Mouse (Mus musculus): ENCODE measurements around the gene Sgk1. TPM values are rescaled to one million over a fixed set of nuclear protein-coding genes. Genes with fewer than 3 reads are reported as not detected.

Sgk1 gene
- polyA plus RNA-seq, 1 experiment from 2014 or later = 41.4 TPM

DNA sequence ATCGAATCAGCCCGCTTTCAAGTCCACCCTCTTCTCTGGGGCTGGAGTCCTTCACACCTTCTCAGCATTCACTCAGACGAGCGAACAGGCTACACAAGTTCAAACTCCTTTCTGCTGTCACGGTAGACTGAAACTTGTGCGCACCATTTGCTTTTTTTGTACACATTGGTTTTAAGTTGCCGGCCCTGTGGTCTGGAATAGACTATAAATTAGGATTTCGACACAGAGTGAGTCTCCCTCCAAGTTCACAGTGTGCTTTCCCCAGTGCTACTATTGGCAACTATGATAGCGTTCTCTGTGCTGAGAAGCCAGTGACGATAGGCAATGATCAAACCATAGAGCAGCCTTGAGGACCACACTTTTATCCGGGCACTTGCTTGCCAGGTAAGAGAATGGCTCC, 91.7 kb downstream of the Sgk1 start:
- H3K27ac ChIP-seq = no peak overlapping the region
- H3K27me3 ChIP-seq (ENCODE audit: control insufficient read depth, insufficient read depth, low read length) = no peaks in the 10 kb centered on the region
- 91% methylated on average over 11 of the region's 11 CpGs for WGBS
- H3K9me3 ChIP-seq (ENCODE audit: control insufficient read depth, low read length) = no peaks in the 10 kb centered on the region
- no peak overlapping the region for H3K4me2 ChIP-seq (replicated peaks)
- no peak overlapping the region for H3K9ac ChIP-seq
- DNase-seq (ENCODE audit: low spot score) (no peak), ATAC-seq (ENCODE audit: low FRiP score) (no peak)
- H3K36me3 ChIP-seq (replicated peaks; ENCODE audit: control insufficient read depth, insufficient read depth) = 0 out of 2 replicates have a peak, but pooled peaks cover 6% of the 10 kb centered on the region
- H3K4me1 ChIP-seq (replicated peaks; ENCODE audit: control insufficient read depth, insufficient read depth, low read length) = no peaks in the 10 kb centered on the region
- H3K4me3 ChIP-seq (replicated peaks; ENCODE audit: low read length) = no peak overlapping the region

DNA sequence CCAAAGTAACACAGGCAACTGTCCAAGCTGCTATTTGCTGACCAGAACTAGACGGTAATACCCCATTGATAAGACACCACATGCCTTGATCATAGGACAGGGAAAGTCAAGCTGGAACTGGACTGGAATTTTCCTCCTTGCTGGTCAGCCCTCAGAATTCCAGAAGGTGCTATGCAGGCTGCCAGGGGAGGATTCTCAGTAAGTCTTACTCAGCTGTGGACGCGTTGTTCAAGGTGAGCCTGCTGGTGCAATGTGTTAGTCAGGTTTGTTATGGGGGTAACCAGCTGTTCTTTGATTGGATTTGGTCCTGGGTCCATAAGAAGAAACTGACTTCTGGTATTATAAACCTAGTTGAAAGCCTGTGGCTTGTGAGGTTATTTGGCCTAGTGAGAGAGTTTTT, 92.8 kb downstream of the Sgk1 start:
- H3K36me3 ChIP-seq (replicated peaks; ENCODE audit: control insufficient read depth, insufficient read depth) = 0 out of 2 replicates have a peak, but pooled peaks cover under 1% of the 10 kb centered on the region
- 92% methylated on average over 3 of the region's 3 CpGs for WGBS
- no peak for ATAC-seq (ENCODE audit: low FRiP score)

DNA sequence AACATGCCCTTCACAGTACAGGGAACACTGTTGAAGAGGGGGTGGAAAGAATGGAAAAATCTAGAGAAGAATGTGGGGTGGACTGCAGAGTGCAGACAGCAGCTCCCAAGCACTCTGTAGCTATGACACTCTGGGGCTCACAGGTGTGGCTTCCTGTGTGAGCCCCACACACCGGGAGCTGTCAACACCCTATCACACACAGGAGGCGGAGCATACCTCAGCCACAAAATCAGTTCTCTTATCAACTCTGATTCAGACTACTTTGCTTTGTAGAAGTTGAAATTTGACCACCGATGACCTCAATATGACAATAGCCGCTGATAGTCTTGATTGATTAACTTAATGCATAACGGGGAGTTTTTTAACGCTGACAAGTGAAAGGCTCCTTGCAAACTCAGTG, 93.4 kb downstream of the Sgk1 start:
- H3K27ac ChIP-seq = no peak overlapping the region
- H3K36me3 ChIP-seq (replicated peaks; ENCODE audit: control insufficient read depth, insufficient read depth) = no peaks in the 10 kb centered on the region
- H3K4me1 ChIP-seq (replicated peaks; ENCODE audit: control insufficient read depth, insufficient read depth, low read length) = no peaks in the 10 kb centered on the region
- no peak overlapping the region for H3K9ac ChIP-seq
- H3K4me2 ChIP-seq (replicated peaks) = no peak overlapping the region
- no peaks in the 10 kb centered on the region for H3K27me3 ChIP-seq (ENCODE audit: control insufficient read depth, insufficient read depth, low read length)
- 90% methylated on average over 6 of the region's 6 CpGs for WGBS
- no peaks in the 10 kb centered on the region for H3K9me3 ChIP-seq (ENCODE audit: control insufficient read depth, low read length)
- no peak overlapping the region for H3K4me3 ChIP-seq (replicated peaks; ENCODE audit: low read length)
- no peak for DNase-seq (ENCODE audit: low spot score)
- ATAC-seq (ENCODE audit: low FRiP score) = no peak

More for the DNA sequence above, 92.8 kb downstream of the Sgk1 start:
- H3K27ac ChIP-seq = no peak overlapping the region
- no peak overlapping the region for H3K9ac ChIP-seq
- no peaks in the 10 kb centered on the region for H3K27me3 ChIP-seq (ENCODE audit: control insufficient read depth, insufficient read depth, low read length)
- no peak overlapping the region for H3K4me3 ChIP-seq (replicated peaks; ENCODE audit: low read length)
- H3K4me2 ChIP-seq (replicated peaks) = no peak overlapping the region
- no peak for DNase-seq (ENCODE audit: low spot score)
- no peaks in the 10 kb centered on the region for H3K4me1 ChIP-seq (replicated peaks; ENCODE audit: control insufficient read depth, insufficient read depth, low read length)
- H3K9me3 ChIP-seq (ENCODE audit: control insufficient read depth, low read length) = no peaks in the 10 kb centered on the region

GRCm38 (mm10) chr10:21976253-21976652, 94.3 kb downstream of the Sgk1 start:
- no peak for DNase-seq (ENCODE audit: low spot score)
- H3K9me3 ChIP-seq (ENCODE audit: control insufficient read depth, low read length) = no peaks in the 10 kb centered on the region
- H3K4me2 ChIP-seq (replicated peaks) = no peak overlapping the region
- no peak overlapping the region for H3K27ac ChIP-seq
- 95% methylated on average over 5 of the region's 5 CpGs for WGBS
- H3K36me3 ChIP-seq (replicated peaks; ENCODE audit: control insufficient read depth, insufficient read depth) = no peaks in the 10 kb centered on the region
- no peak for ATAC-seq (ENCODE audit: low FRiP score)
- H3K9ac ChIP-seq = no peak overlapping the region
- no peaks in the 10 kb centered on the region for H3K27me3 ChIP-seq (ENCODE audit: control insufficient read depth, insufficient read depth, low read length)
- no peaks in the 10 kb centered on the region for H3K4me1 ChIP-seq (replicated peaks; ENCODE audit: control insufficient read depth, insufficient read depth, low read length)
- H3K4me3 ChIP-seq (replicated peaks; ENCODE audit: low read length) = no peak overlapping the region

DNA sequence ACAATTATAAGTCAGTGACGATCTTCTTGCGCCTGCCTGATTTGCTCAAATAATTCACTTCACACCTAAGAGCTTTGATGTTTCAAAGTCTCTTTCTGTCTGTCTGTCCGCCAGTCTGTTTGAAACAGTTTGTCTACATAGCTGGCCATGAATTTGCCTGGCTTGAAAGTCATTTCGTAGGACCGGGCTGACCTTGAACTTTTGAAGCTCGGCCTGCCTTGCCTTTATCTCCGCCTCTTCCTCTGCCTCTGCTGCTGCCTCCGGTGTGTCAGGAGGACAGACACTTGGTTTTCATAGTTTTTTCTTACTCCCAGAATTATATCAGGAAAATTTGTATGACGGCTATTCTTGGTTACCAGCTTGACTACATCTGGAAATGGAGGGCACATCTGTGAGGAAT, 96.4 kb downstream of the Sgk1 start:
- Histone ChIP-seq H3K27ac (no peak overlapping the region), H3K4me2 (replicated peaks) (no peak overlapping the region), H3K4me1 (replicated peaks; ENCODE audit: control insufficient read depth, insufficient read depth, low read length) (no peaks in the 10 kb centered on the region), H3K4me3 (replicated peaks; ENCODE audit: low read length) (no peak overlapping the region), H3K36me3 (replicated peaks; ENCODE audit: control insufficient read depth, insufficient read depth) (no peaks in the 10 kb centered on the region), H3K9me3 (ENCODE audit: control insufficient read depth, low read length) (no peaks in the 10 kb centered on the region), H3K9ac (no peak overlapping the region), H3K27me3 (ENCODE audit: control insufficient read depth, insufficient read depth, low read length) (no peaks in the 10 kb centered on the region)
- 92% methylated on average over 9 of the region's 9 CpGs for WGBS
- ATAC-seq (ENCODE audit: low FRiP score) = no peak
- no peak for DNase-seq (ENCODE audit: low spot score)

GRCm38 (mm10) chr10:21979286-21979965, 97.4 kb downstream of the Sgk1 start:
- ATAC-seq (ENCODE audit: low FRiP score) (no peak), DNase-seq (ENCODE audit: low spot score) (no peak)
- Histone ChIP-seq H3K27me3 (ENCODE audit: control insufficient read depth, insufficient read depth, low read length) (no peaks in the 10 kb centered on the region), H3K27ac (no peak overlapping the region), H3K9me3 (ENCODE audit: control insufficient read depth, low read length) (no peaks in the 10 kb centered on the region), H3K4me1 (replicated peaks; ENCODE audit: control insufficient read depth, insufficient read depth, low read length) (no peaks in the 10 kb centered on the region), H3K36me3 (replicated peaks; ENCODE audit: control insufficient read depth, insufficient read depth) (no peaks in the 10 kb centered on the region), H3K4me2 (replicated peaks) (no peak overlapping the region), H3K4me3 (replicated peaks; ENCODE audit: low read length) (no peak overlapping the region), H3K9ac (no peak overlapping the region)
- 92% methylated on average over 5 of the region's 5 CpGs for WGBS

DNA sequence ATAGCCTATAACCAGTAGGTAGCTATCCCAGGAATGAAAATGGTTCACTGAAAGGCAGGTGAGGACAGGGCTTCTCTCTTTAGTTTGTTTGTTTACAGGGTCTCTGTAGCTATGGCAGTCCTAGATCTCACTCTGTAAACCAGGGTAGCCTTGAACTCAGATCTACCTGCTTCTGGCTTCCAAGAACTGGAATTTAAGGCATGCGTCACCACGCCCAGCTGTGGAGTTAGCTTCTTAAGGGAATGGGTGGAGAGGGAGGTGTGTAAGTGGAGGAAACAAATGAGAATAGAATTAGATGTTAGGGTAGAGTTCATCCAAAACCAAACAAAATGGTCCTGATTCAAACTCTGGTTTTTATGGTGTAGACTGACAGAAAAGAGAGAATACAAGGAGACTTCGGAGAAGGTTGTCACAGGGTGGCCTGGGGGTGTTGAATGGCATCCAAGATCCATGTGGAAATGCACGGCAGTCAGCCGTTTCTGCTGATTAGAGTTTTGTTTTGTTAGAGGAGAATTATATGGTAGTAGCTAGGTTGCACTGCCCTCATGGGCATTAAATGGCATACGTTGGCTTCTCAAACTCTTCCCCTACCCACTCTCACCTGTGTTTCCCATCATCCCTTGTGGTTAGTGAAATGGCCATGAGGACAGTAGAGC, 98.9 kb downstream of the Sgk1 start:
- Histone ChIP-seq H3K27me3 (ENCODE audit: control insufficient read depth, insufficient read depth, low read length) (no peaks in the 10 kb centered on the region), H3K4me1 (replicated peaks; ENCODE audit: control insufficient read depth, insufficient read depth, low read length) (no peaks in the 10 kb centered on the region), H3K9me3 (ENCODE audit: control insufficient read depth, low read length) (no peaks in the 10 kb centered on the region), H3K4me3 (replicated peaks; ENCODE audit: low read length) (no peak overlapping the region), H3K9ac (no peak overlapping the region), H3K4me2 (replicated peaks) (no peak overlapping the region), H3K36me3 (replicated peaks; ENCODE audit: control insufficient read depth, insufficient read depth) (no peaks in the 10 kb centered on the region), H3K27ac (no peak overlapping the region)
- 87% methylated on average over 6 of the region's 6 CpGs for WGBS
- no peak for ATAC-seq (ENCODE audit: low FRiP score)
- DNase-seq (ENCODE audit: low spot score) = no peak

DNA sequence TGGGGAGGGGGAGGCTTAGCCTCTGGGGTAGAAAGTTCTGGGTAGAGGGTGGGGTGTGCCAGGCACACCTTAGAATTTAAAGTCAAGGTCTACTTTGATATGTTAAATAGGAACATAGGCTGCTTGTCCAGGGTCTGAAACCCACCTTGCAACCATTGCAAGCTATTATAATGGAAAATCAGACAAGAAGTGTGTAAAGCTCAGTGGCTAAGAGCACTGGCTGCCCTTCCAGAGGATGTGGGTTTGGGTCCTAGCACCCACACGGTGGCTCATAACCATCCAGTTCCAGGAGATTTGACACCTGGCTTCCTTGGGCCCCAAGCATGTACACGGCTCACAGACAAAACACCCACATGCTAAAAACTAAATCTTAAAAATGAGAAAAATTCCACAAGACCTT, 100.3 kb downstream of the Sgk1 start:
- H3K4me2 ChIP-seq (replicated peaks) = no peak overlapping the region
- no peaks in the 10 kb centered on the region for H3K9me3 ChIP-seq (ENCODE audit: control insufficient read depth, low read length)
- no peaks in the 10 kb centered on the region for H3K36me3 ChIP-seq (replicated peaks; ENCODE audit: control insufficient read depth, insufficient read depth)
- no peak overlapping the region for H3K4me3 ChIP-seq (replicated peaks; ENCODE audit: low read length)
- H3K27me3 ChIP-seq (ENCODE audit: control insufficient read depth, insufficient read depth, low read length) = no peaks in the 10 kb centered on the region
- 93% methylated on average over 2 of the region's 2 CpGs for WGBS
- H3K27ac ChIP-seq = no peak overlapping the region
- H3K9ac ChIP-seq = no peak overlapping the region
- ATAC-seq (ENCODE audit: low FRiP score) (no peak), DNase-seq (ENCODE audit: low spot score) (no peak)
- no peaks in the 10 kb centered on the region for H3K4me1 ChIP-seq (replicated peaks; ENCODE audit: control insufficient read depth, insufficient read depth, low read length)

GRCm38 (mm10) chr10:21988489-21988888, 106.5 kb downstream of the Sgk1 start:
- Histone ChIP-seq H3K4me1 (replicated peaks; ENCODE audit: control insufficient read depth, insufficient read depth, low read length) (peaks cover 4% of the 10 kb centered on the region; the same call in 1 of the 2 replicates), H3K36me3 (replicated peaks; ENCODE audit: control insufficient read depth, insufficient read depth) (no peaks in the 10 kb centered on the region), H3K4me3 (replicated peaks; ENCODE audit: low read length) (no peak overlapping the region), H3K9me3 (ENCODE audit: control insufficient read depth, low read length) (no peaks in the 10 kb centered on the region), H3K4me2 (replicated peaks) (no peak overlapping the region), H3K27me3 (ENCODE audit: control insufficient read depth, insufficient read depth, low read length) (peaks cover 13% of the 10 kb centered on the region; the same call in 1 of the 2 replicates), H3K9ac (no peak overlapping the region), H3K27ac (no peak overlapping the region)
- WGBS = 83% methylated on average over 5 of the region's 5 CpGs
- DNase-seq (ENCODE audit: low spot score) (no peak), ATAC-seq (ENCODE audit: low FRiP score) (no peak)
